Mouse (Mus musculus): ENCODE results near the gene Glce. TPM values are rescaled to one million over a fixed set of nuclear protein-coding genes. Genes with fewer than 3 reads are reported as not detected.

The Glce gene
- polyA plus RNA-seq, 1 experiment: 32.0 TPM

DNA sequence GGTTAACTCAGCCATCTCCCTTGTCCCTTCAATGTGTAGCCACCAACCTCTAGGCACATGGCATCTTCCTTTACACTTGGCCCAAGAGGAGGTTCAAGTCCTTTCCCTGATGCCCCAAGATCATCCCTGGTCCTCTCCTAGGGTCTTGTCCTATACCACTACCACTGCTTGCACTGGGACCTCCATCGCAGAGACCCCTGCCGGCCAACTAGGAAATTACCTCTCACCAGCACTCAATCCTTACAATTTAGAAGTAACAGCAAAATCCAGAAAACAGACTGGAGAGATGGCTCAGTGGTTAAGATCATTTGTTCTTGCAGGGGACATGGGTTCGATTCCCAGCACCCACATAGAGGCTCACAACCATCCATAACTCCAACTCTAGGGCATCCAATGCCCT lies 107.0 kb downstream of the Glce start:
- TF ChIP-seq MYOG (IDR thresholded peaks at IDR 0.05; ENCODE audit: control insufficient read depth in 1 of 3, insufficient read depth in 1 of 3, insufficient read length in 2 of 3, low read depth in 2 of 3): no peak
- TF ChIP-seq CEBPB (IDR thresholded peaks at IDR 0.05; ENCODE audit: insufficient read depth, poor library complexity, severe bottlenecking): no peak
- no peak for TF ChIP-seq TCF3 (IDR thresholded peaks at IDR 0.05; ENCODE audit: insufficient read length, low read depth)
- no peak for TF ChIP-seq POLR2A (IDR thresholded peaks at IDR 0.05; ENCODE audit: insufficient read length, low read depth)
- TF ChIP-seq MYOD1 (IDR thresholded peaks at IDR 0.05; ENCODE audit: control insufficient read depth in 1 of 3, insufficient read length in 2 of 3, low read depth in 2 of 3): no peak
- TF ChIP-seq E2F4 (IDR thresholded peaks at IDR 0.05; ENCODE audit: insufficient read depth): no peak
- no peak for TF ChIP-seq REST (IDR thresholded peaks at IDR 0.05; ENCODE audit: insufficient read depth, insufficient read length)
- TF ChIP-seq SRF (IDR thresholded peaks at IDR 0.05; ENCODE audit: control insufficient read depth, insufficient read length, low read depth): no peak
- no peak for TF ChIP-seq MAX (IDR thresholded peaks at IDR 0.05; ENCODE audit: low read depth)
- TF ChIP-seq POLR2AphosphoS2 (IDR thresholded peaks at IDR 0.05; ENCODE audit: insufficient read length, low read depth): no peak
- no peak for TF ChIP-seq USF1 (IDR thresholded peaks at IDR 0.05; ENCODE audit: low read depth)
- no peak for TF ChIP-seq TCF12 (IDR thresholded peaks at IDR 0.05; ENCODE audit: insufficient read depth, poor library complexity, severe bottlenecking)
- no peaks in the 10 kb centered on the region for H3K27me3 ChIP-seq (ENCODE audit: control insufficient read depth, insufficient read depth, insufficient read length)
- H3K79me2 ChIP-seq (ENCODE audit: control insufficient read depth, insufficient read depth): no peaks in the 10 kb centered on the region
- H3ac ChIP-seq (ENCODE audit: control insufficient read depth, insufficient read length): no peak overlapping the region
- H3K36me3 ChIP-seq (ENCODE audit: control insufficient read depth, insufficient read depth): no peaks in the 10 kb centered on the region
- no peak overlapping the region for H3K4me3 ChIP-seq
- H3K4me2 ChIP-seq (ENCODE audit: low read depth): no peak overlapping the region

DNA sequence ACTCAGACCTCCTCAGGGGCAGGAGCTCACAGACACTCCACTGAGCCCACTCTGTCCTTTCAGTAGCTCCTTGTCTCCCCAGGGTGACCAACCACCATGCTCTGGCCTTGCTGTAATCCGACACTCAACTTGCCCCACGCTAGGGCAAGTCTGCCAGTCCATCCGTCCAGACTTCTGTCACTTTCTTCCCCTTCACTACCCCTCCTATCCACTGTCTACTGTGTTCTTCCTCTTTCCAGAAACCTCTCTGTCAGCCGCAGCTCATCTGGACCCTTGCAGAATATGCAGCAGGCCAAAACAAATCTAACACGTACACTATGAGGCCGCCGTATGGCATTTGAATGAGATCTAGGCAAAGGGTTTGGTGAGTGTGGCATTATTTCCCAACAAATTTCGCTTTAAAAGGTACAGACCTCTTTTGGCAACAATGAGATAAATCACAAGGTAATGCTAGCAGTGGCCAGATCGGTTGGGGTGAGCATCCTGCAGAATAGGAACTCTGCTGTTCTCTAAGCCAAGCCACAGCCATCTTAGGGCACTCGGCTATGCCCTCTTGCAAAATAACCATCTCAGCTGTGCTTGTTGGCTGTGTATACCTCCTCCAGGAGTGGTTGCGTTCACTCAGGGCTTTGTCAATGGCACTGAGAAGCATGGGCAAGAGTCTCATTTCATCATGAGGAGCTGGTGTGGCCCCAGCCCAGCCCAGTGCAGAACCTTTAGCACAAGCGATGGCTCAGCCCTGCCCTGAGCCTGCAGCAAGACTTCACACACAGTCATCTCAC lies 108.9 kb downstream of the Glce start:
- H3K79me2 ChIP-seq (ENCODE audit: control insufficient read depth, insufficient read depth): no peaks in the 10 kb centered on the region
- H3K4me3 ChIP-seq: no peak overlapping the region
- no peak overlapping the region for H3K4me2 ChIP-seq (ENCODE audit: low read depth)
- peaks cover 5% of the 10 kb centered on the region for H3K27me3 ChIP-seq (ENCODE audit: control insufficient read depth, insufficient read depth, insufficient read length)
- H3ac ChIP-seq (ENCODE audit: control insufficient read depth, insufficient read length): no peak overlapping the region
- H3K36me3 ChIP-seq (ENCODE audit: control insufficient read depth, insufficient read depth): no peaks in the 10 kb centered on the region
- no peak for TF ChIP-seq CEBPB (IDR thresholded peaks at IDR 0.05; ENCODE audit: insufficient read depth, poor library complexity, severe bottlenecking)
- TF ChIP-seq POLR2A (IDR thresholded peaks at IDR 0.05; ENCODE audit: insufficient read length, low read depth): no peak
- no peak for TF ChIP-seq SRF (IDR thresholded peaks at IDR 0.05; ENCODE audit: control insufficient read depth, insufficient read length, low read depth)
- TF ChIP-seq POLR2AphosphoS2 (IDR thresholded peaks at IDR 0.05; ENCODE audit: insufficient read length, low read depth): no peak
- TF ChIP-seq MYOD1 (IDR thresholded peaks at IDR 0.05; ENCODE audit: control insufficient read depth in 1 of 3, insufficient read length in 2 of 3, low read depth in 2 of 3): no peak
- TF ChIP-seq E2F4 (IDR thresholded peaks at IDR 0.05; ENCODE audit: insufficient read depth): no peak
- no peak for TF ChIP-seq USF1 (IDR thresholded peaks at IDR 0.05; ENCODE audit: low read depth)
- TF ChIP-seq MAX (IDR thresholded peaks at IDR 0.05; ENCODE audit: low read depth): no peak
- TF ChIP-seq REST (IDR thresholded peaks at IDR 0.05; ENCODE audit: insufficient read depth, insufficient read length): no peak

DNA sequence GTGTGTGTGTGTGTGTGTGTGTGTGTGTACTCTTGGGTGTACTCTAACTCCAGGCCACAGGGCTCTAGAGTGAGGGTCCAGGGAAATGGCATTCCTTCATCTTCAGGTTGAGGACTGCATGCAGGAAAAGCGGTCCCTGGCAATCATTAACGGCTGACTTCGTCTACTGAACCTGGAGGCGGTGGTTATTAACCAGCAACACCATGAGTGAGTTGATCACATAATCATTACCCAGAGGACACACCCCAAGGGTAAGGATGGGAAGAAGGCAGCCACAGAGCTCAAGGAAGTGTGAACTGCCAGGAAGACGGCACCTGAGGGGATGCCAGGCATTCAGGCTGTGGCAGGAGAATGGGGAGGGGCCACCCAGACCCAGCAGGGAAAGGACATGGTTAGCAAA lies 114.1 kb downstream of the Glce start:
- no peak overlapping the region for H3K4me3 ChIP-seq
- TF ChIP-seq REST (IDR thresholded peaks at IDR 0.05; ENCODE audit: insufficient read depth, insufficient read length) (no peak), TCF3 (IDR thresholded peaks at IDR 0.05; ENCODE audit: insufficient read length, low read depth) (no peak), CEBPB (IDR thresholded peaks at IDR 0.05; ENCODE audit: insufficient read depth, poor library complexity, severe bottlenecking) (no peak), E2F4 (IDR thresholded peaks at IDR 0.05; ENCODE audit: insufficient read depth) (no peak), MYOG (IDR thresholded peaks at IDR 0.05; ENCODE audit: control insufficient read depth in 1 of 3, insufficient read depth in 1 of 3, insufficient read length in 2 of 3, low read depth in 2 of 3) (no peak), USF1 (IDR thresholded peaks at IDR 0.05; ENCODE audit: low read depth) (no peak), MYOD1 (IDR thresholded peaks at IDR 0.05; ENCODE audit: control insufficient read depth in 1 of 3, insufficient read length in 2 of 3, low read depth in 2 of 3) (no peak), TCF12 (IDR thresholded peaks at IDR 0.05; ENCODE audit: insufficient read depth, poor library complexity, severe bottlenecking) (no peak), POLR2A (IDR thresholded peaks at IDR 0.05; ENCODE audit: insufficient read length, low read depth) (no peak), POLR2AphosphoS2 (IDR thresholded peaks at IDR 0.05; ENCODE audit: insufficient read length, low read depth) (no peak), MAX (IDR thresholded peaks at IDR 0.05; ENCODE audit: low read depth) (no peak), SRF (IDR thresholded peaks at IDR 0.05; ENCODE audit: control insufficient read depth, insufficient read length, low read depth) (no peak)
- no peaks in the 10 kb centered on the region for H3K36me3 ChIP-seq (ENCODE audit: control insufficient read depth, insufficient read depth)
- H3ac ChIP-seq (ENCODE audit: control insufficient read depth, insufficient read length): no peak overlapping the region
- H3K79me2 ChIP-seq (ENCODE audit: control insufficient read depth, insufficient read depth): no peaks in the 10 kb centered on the region
- no peak overlapping the region for H3K4me2 ChIP-seq (ENCODE audit: low read depth)
- H3K27me3 ChIP-seq (ENCODE audit: control insufficient read depth, insufficient read depth, insufficient read length): peaks cover 24% of the 10 kb centered on the region

Other genes starting within 250 kb of the Glce start
- gene Rplp1, start 208.1 kb downstream of the Glce start, polyA plus RNA-seq (2012; fragmentation: generic; extraction: Trizol): 9,411 TPM
- 24.1 TPM for gene Kif23, start 175.9 kb downstream of the Glce start, polyA plus RNA-seq (2012; fragmentation: generic; extraction: Trizol)
- 0.02 TPM for gene Paqr5, start 95.8 kb downstream of the Glce start, polyA plus RNA-seq (2012; fragmentation: generic; extraction: Trizol)
- not detected for gene Spesp1, start 159.6 kb upstream of the Glce start, polyA plus RNA-seq (2012; fragmentation: generic; extraction: Trizol)
- gene Anp32a, start 218.6 kb upstream of the Glce start, polyA plus RNA-seq (2012; fragmentation: generic; extraction: Trizol): 83.9 TPM

All from myocyte (in vitro differentiated cells).